Mouse (Mus musculus): ENCODE measurements around the gene Camsap3.

DNA sequence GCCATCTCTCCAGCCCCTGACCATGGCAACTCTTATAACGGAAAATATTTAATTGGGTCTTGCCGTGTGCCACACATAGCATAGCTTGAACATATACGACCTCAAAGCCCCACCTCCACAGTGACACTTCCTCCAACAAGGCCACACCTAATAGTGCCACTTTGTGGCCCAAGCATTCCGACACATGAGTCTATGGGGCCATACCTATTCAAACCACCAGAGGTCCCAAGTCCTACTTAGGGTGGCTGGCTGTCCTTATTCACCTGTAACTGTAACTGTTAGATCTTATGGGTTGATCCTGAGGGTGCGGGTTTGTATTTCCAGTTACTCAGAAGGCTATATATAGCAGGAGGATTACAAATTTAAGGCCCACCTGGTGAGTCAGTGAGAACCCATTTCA is 40.9 kb downstream of the Camsap3 start:
- peak; percentile 70 for TF ChIP-seq CTCF (IDR thresholded peaks at IDR 0.05)
- no peak for TF ChIP-seq EP300 (IDR thresholded peaks at IDR 0.05)

Data from lung, postnatal 0 days (tissue).